Mouse (Mus musculus) lung, postnatal 0 days (tissue): Measurements from ENCODE around the gene Gfra1.

Source experiments
- CTCF ChIP-seq: IDR thresholded peaks from 2 replicates; pipeline ENCODE4 v1.5.1; 2016; ENCODE audit warnings: antibody characterized with exemption, mild to moderate bottlenecking
- EP300 ChIP-seq: IDR thresholded peaks from 2 replicates; pipeline ENCODE4 v1.6.1; 2016; ENCODE audit warnings: antibody characterized with exemption, mild to moderate bottlenecking, control low read depth

- no peak for TF ChIP-seq CTCF
- no peak for TF ChIP-seq EP300
Measured at GRCm38 (mm10) chr19:58254172-58254571, 201.5 kb downstream of the Gfra1 start.
